In the genomic region with DNA sequence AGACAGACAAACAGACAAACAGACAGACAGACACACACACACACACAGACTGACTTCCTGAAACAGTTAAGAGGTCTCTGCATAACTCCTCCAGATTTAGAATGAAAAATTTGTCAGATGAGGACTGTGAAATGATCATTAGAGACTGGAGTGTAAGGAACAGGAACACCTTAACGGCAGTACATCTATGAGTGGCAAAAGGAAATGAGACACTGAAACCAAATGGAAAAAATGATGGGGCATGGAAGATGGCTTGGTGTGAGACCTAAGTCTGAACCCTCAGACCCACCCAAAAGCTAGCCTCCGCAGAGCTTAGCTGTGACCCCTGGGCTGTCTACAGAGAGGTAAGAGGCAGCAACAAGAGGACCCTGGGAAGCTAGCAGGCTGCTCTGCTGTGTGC, we compare ENCODE assay signal across 10 mouse cellular contexts.
"Had no signal": no experiment of that assay in that cellular context is flagged by ENCODE, and none has a peak within 500 bp of the region (broad histone marks: within the 10 kb centered on the region; RNA-seq: fewer than 3 reads in every experiment).

No protein-coding gene starts in this region.

- DNase-seq: liver, postnatal 0 days; lung, adult 2 months; lung, postnatal 14 days; lung, postnatal 36 days; right cerebral cortex, postnatal 14 days; thymus, adult 2 months; thymus, postnatal 25 days had no signal

- ATAC-seq: liver, postnatal 0 days; lung, postnatal 0 days; midbrain, embryonic 13.5 days; midbrain, embryonic 15.5 days had no signal
